Mouse (Mus musculus) c-Kit-negative CD71-positive TER-119-positive erythroid progenitor cells, embryonic 14.5 days (primary cell): Measurements from ENCODE around the gene Dhx29.
"Not testable (repeated sequence)": the region's sequence is repeated elsewhere in the genome, so short reads cannot be mapped to it uniquely, and the experiment has no call there.

Experiments
- DNase-seq: peaks from one replicate; pipeline ENCODE4 v3.0.0-alpha.2; 2013; ENCODE audit warnings: low read depth, low spot score

Gene Dhx29

DNA sequence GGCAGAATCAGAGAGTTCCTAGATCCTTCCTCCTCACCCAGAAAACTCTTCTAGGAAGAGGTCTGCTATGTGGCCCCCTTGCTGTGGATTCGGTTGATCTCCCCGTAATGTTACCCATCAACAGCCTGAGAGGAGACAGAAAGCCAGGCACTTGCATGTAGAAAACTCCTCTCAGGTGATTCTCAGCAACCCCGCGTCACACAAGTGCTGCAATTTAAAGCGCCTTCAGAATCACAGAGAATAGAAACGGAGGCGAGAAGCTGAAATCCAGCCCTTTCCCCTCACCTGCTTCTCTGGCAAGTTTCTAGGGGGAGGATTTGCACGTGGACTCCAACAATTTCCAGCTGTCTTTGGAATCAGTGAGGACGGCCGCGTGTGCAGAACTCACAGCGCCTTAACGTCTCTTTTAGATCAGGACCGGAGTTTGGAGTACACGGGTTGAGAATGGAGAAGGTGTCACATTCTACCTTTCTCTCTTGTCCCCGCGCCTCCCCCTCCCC is 59.2 kb downstream of the Dhx29 start:
- DNase-seq = no peak

- DNase-seq = no peak
Measured at GRCm38 (mm10) chr13:112987532-112987943, 60.3 kb downstream of the Dhx29 start, which contains the start of gene Ccno. Gene Ccno, plus strand, starts transcription at chr13:112987802.

DNA sequence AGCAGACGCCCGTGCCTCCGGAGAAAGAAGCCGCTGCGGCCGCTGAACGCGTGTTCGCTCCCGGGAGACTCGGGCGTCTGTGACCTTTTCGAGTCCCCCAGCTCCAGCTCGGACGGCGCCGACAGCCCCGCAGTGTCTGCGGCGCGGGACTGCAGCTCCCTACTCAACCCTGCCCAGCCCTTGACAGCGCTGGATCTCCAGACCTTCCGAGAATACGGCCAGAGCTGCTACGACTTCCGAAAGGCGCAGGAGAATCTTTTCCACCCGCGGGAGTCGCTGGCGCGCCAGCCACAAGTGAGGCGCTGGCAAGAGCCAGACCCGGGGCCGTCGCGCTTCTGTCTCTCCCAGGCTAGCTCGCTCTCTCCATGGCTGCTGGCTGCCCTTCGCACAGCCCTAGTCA is 60.7 kb downstream of the Dhx29 start:
- DNase-seq = no peak

- DNase-seq = no peak
Measured at GRCm38 (mm10) chr13:112988866-112989265, 61.6 kb downstream of the Dhx29 start.

GRCm38 (mm10) chr13:112989541-112989940 is 62.3 kb downstream of the Dhx29 start:
- DNase-seq = no peak

DNA sequence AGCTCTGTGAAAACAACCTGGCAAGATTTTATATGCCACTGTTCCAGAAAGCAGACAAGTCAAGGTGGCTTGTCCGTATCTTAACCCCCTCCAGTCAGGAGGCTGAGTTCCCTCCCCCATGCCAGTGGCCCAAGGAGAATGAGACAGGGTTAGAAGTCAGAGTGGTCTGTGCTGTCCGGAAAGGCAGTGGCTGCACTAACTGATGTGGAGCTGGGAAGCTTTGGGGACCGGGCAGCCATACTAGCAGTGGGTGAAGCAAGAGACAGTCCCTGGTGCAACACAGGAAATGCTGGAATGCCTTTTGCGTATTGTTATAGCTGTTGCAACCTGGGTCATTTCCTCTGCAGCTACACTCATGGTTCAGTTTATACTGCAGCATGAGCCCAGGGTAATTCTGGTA is 63.1 kb downstream of the Dhx29 start:
- no peak for DNase-seq

DNA sequence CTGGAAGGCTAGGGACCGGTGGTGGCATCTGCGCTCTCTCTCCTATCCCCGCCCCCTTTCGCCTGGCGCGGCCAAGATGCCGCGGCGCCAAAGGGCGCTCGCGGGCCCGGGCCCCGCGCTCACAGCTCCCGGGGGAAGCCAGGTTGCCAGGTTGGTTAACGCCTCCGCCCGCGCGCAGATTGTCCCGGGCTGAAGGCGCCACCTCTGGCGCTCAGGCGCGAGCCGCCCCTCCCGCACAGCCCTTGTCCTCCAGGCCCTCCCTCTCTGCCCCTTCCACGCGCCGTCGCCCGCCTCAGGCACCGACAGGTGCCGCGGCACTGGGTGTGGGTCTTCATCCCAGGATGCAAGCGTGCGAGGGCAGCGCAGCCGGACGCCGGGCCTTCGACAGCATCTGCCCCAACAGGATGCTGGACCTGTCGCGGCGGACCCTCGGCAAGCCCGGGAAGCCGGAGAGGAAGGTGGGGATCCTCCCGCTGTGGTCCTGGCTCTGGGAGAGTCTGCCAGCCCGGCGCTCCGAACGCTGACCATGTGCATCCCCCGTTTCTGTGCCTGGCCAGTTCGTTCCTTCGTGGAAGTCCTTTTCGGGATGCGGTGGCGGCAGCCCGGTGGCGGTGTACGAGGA is 66.4 kb downstream of the Dhx29 start, which contains the start of gene Mcidas:
Gene Mcidas, plus strand, starts transcription at position 315 of the 622 bp plus-strand sequence.
- DNase-seq = no peak

DNA sequence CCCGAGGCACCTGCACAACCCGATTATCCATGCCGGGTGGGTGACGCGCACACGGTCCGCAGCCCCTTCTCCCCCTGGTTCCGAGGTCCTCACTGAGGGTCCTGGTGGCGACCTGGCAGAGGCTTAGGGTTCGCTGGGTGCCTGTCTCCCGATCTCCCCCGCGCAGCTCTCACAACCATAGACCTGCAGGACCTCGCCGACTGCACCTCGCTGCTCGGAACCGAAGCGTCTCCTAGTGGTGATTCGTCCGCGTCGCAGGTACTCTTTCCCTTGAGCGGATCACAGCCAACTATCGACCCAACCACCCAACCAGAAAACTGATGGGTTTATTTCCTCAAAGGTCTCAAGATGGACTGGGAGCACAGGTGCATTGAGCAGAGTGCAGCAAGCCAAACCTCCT is 66.9 kb downstream of the Dhx29 start:
- no peak for DNase-seq

DNA sequence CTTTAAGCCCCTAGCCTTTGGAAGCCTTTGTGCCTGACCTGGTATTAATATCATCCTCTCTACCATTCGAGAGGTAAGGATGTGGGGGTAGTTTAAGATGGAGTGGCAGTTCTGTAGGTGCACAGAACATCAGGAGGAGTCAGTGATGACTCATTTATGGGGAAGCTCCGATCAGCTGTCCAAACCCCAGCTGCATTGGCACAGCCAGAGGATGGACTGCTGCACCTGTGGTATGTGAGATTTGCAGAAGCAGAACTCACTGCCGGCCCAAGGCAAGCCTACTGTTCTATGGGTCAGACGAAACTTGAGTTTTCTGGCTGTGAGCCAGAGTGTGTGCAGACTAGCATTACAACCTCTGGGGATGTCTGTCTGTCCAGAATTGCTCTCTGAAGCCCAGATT is 69.2 kb downstream of the Dhx29 start:
- DNase-seq = no peak

- DNase-seq = no peak
Measured at GRCm38 (mm10) chr13:112997369-112997768, 70.1 kb downstream of the Dhx29 start.

DNA sequence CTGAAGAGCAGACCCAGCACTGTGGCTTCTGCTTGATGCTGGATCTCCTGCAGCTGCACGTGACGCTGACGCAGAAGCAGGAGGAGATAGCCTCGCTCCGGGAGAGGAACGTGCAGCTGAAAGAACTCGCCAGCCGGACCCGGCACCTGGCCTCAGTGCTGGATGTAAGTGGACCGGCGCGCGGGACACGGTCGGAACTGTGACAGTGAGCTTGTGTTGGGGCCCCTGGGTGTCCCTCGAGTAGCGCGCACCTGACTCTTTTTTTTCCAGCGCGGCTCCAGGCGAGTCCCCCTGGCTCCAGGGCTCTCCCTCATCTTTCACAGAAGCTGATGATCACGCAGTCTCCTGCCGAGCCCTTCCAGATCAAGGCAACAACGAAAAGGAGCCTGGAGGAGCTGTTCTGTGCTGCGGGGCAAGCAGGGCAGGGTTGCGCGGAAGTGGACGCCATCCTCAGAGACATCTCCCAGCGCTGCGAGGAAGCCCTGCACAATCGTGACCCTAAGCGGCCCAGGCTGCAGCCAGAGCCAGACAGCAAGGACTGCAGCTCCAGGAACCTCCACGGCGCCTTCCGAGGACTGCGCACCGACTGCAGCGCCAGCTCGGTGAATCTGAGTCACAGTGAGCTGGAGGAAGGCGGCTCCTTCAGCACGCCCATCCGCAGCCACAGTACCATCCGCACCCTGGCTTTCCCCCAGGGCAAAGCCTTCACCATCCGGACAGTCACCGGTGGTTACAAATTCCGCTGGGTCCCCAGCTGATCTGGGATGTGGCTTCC is 71.4 kb downstream of the Dhx29 start:
- DNase-seq = no peak

DNA sequence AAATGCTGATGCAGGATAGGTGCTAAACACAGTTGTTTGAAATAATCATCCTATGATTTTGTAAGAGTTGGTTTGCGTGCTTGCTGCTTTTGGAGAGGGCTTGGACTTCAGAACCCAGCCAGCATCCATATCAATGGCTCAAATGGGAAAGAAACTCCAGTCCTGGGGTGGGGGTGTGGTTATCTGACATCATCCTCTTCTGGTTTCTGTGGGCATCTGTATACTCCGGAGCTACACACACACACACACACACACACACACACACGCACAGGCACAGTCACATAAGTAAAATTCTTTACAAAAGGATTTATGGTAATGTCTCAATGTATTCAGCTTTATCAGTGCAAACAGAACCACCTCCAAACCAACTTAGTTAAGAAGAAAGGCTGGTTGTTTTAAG is 72.8 kb downstream of the Dhx29 start:
- DNase-seq = no peak

DNA sequence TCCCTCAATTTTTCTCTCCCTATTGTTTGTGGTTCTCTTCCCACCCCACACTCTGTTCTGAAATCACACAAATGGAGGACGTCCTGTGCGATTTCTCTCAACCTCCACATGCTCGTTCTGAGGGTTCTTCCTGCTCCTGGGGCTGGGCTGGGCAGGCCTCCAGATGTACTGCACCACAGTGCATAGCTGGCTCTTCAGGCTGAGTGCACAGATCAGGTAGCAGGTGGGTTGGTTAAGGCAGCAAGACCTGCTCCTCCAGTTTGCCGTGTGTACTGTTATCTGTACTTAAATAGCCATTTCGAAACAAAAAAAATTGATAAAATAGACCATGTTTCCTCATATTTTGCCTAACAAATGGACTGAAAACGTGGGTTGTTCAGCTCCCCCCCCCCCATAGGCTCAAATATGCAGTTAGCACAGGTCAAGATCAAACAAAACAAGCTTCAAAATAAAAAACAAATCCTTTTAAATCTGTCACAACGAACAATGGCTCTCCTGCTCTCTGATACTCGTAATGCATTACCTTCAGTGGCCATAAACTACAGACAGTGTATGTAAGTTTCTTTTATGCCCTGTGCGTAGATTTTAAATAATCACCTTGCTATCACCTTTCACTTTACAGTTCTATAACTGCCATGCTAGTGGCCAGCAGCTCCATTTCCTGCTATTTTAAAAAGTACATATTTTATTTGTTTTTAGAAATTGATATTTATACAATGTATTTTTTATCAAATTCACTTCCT is 73.5 kb downstream of the Dhx29 start:
- DNase-seq = no peak

GRCm38 (mm10) chr13:113012683-113013082 is 85.4 kb downstream of the Dhx29 start:
- DNase-seq = no peak

GRCm38 (mm10) chr13:113013174-113013953 is 86.1 kb downstream of the Dhx29 start:
- DNase-seq = not testable (repeated sequence)
